Mouse (Mus musculus) myocyte (in vitro differentiated cells): Measurements from ENCODE around the gene Abhd17a.
A peak's percentile ranks its signal among the peaks of the same experiment; 100 is the strongest.

Experiments used
- E2F4 ChIP-seq: IDR thresholded peaks from one replicate; pipeline ENCODE4 v1.6.1; 2011; ENCODE audit warnings: mild to moderate bottlenecking, control low read depth, moderate library complexity; ENCODE audit not compliant: insufficient read depth
- POLR2A ChIP-seq: IDR thresholded peaks from one replicate; pipeline ENCODE4 v1.6.1; 2011; ENCODE audit warnings: low read depth, mild to moderate bottlenecking, control low read depth, moderate library complexity; ENCODE audit not compliant: insufficient read length

GRCm38 (mm10) chr10:80561116-80561944 is 28.8 kb downstream of the Abhd17a start, which contains the start of gene Rexo1:
- TF ChIP-seq POLR2A (peak; percentile 25), E2F4 (no peak)
